Comparison of ENCODE assay signal across 15 mouse cellular contexts in the genomic region with DNA sequence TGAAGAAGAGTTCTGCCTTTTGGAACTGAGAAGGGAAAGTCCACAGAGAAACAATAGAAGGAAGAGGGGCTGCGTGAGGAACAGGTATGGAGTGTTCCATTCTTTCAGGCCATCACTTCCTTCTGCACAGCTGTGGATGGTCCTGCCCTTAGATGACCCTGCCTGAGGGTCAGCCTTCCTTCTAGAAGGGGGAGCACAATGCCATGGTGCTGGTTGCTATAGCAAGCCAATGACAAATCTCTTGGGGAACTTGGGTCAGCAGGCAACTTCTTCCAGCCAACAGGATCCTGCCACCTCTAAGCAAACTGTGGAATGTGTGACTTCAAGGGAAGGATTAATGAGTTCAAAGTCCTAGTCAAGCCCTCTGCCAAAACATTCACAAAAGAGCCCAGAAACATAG.
DNase-seq lines count a peak whose midpoint lies in the region; ATAC-seq lines count a peak whose summit lies in the region.
"Had no signal": no experiment of that assay in that cellular context is flagged by ENCODE, and none has a peak within 500 bp of the region (broad histone marks: within the 10 kb centered on the region; RNA-seq: fewer than 3 reads in every experiment).

No protein-coding gene starts in this region.

- ATAC-seq in heart, embryonic 12.5 days (ENCODE audit: insufficient number of reproducible peaks, low FRiP score) = no peak
- ATAC-seq in kidney, embryonic 16.5 days (ENCODE audit: low FRiP score, low TSS enrichment) = no peak
- ATAC-seq: liver, postnatal 0 days had no signal

- 64% methylated on average over 1 of the region's 1 CpGs for WGBS in heart, embryonic 12.5 days
- WGBS in kidney, embryonic 16.5 days = 56% methylated on average over 1 of the region's 1 CpGs

- H3K9me3 ChIP-seq in heart, embryonic 12.5 days (replicated peaks) = no peaks in the 10 kb centered on the region
- no peaks in the 10 kb centered on the region for H3K9me3 ChIP-seq in kidney, embryonic 16.5 days (ENCODE audit: low read length)
- H3K9me3 ChIP-seq: embryonic facial prominence, embryonic 12.5 days; G1E had no signal

- H3K36me3 ChIP-seq in heart, embryonic 12.5 days = no peaks in the 10 kb centered on the region
- H3K36me3 ChIP-seq in kidney, embryonic 16.5 days (ENCODE audit: insufficient read depth, low read length) = no peaks in the 10 kb centered on the region
- H3K36me3 ChIP-seq: embryonic facial prominence, embryonic 12.5 days; G1E had no signal

- H3K27ac ChIP-seq in heart, embryonic 12.5 days (ENCODE audit: poor library complexity, severe bottlenecking) = no peak overlapping the region
- no peak overlapping the region for H3K27ac ChIP-seq in kidney, embryonic 16.5 days (ENCODE audit: low read length)
- H3K27ac ChIP-seq in brown adipose tissue, adult 24 weeks (replicated peaks; ENCODE audit: low read depth, low read length) = peak overlapping the region; percentile 76
- H3K27ac ChIP-seq: embryonic facial prominence, embryonic 12.5 days; hindbrain, embryonic 14.5 days had no signal

- H3K4me2 ChIP-seq in heart, embryonic 12.5 days = no peak overlapping the region
- H3K4me2 ChIP-seq in kidney, embryonic 16.5 days (replicated peaks; ENCODE audit: low read depth, low read length) = no peak overlapping the region
- H3K4me2 ChIP-seq: embryonic facial prominence, embryonic 12.5 days; hindbrain, embryonic 14.5 days had no signal

- no peak overlapping the region for H3K9ac ChIP-seq in heart, embryonic 12.5 days
- H3K9ac ChIP-seq in kidney, embryonic 16.5 days (replicated peaks; ENCODE audit: low read length) = no peak overlapping the region
- H3K9ac ChIP-seq: embryonic facial prominence, embryonic 12.5 days; hindbrain, embryonic 14.5 days; liver, postnatal 0 days had no signal

- peaks cover 8% of the 10 kb centered on the region; the same call in 1 of the 2 replicates for H3K4me1 ChIP-seq in heart, embryonic 12.5 days (replicated peaks)
- H3K4me1 ChIP-seq in kidney, embryonic 16.5 days (ENCODE audit: insufficient read depth, low read length) = peaks cover 9% of the 10 kb centered on the region; the same call in 1 of the 2 replicates
- peaks cover 7% of the 10 kb centered on the region for H3K4me1 ChIP-seq in brown adipose tissue, adult 24 weeks (ENCODE audit: control insufficient read depth, insufficient read depth, insufficient read length, low read length)

- H3K4me3 ChIP-seq in heart, embryonic 12.5 days = no peak overlapping the region
- no peak overlapping the region for H3K4me3 ChIP-seq in kidney, embryonic 16.5 days (ENCODE audit: low read length)
- no peak overlapping the region for H3K4me3 ChIP-seq in brown adipose tissue, adult 24 weeks (ENCODE audit: insufficient read depth, low read depth, low read length)
- H3K4me3 ChIP-seq: embryonic facial prominence, embryonic 12.5 days had no signal

- no peaks in the 10 kb centered on the region for H3K27me3 ChIP-seq in heart, embryonic 12.5 days (replicated peaks)
- H3K27me3 ChIP-seq in kidney, embryonic 16.5 days (ENCODE audit: insufficient read depth, low read length) = no peaks in the 10 kb centered on the region
- H3K27me3 ChIP-seq: embryonic facial prominence, embryonic 12.5 days had no signal

- DNase-seq in heart, adult 11 months = peak; percentile 98
- peak; percentile 7 for DNase-seq in kidney, adult 18-20 months
- peak; percentile 44 for DNase-seq in kidney, postnatal 10 days
- no peak for DNase-seq in layer of hippocampus, adult 9-10 months (ENCODE audit: low spot score)
- DNase-seq in layer of hippocampus, postnatal 10 days (ENCODE audit: low spot score in 2 of 2) = no peak
- DNase-seq: cerebellum, adult 18-20 months; liver, postnatal 0 days; right cerebral cortex, postnatal 14 days; thymus, postnatal 36 days had no signal

Comparison
In these comparisons a context has a peak if more than half of its experiments do, and no peak if none do; other contexts are left out.
1. DNase-seq: peak in heart, adult 11 months (single experiment), kidney, adult 18-20 months (single experiment) and kidney, postnatal 10 days (single experiment); none in layer of hippocampus, adult 9-10 months (single experiment) and layer of hippocampus, postnatal 10 days (0 of 2).